Mouse (Mus musculus): ENCODE results near the gene Tlnrd1. TPM values are rescaled to one million over a fixed set of nuclear protein-coding genes. Genes with fewer than 3 reads are reported as not detected.

Gene Tlnrd1
- polyA plus RNA-seq, 1 experiment from 2014 or later, result 11.1 TPM

GRCm38 (mm10) chr7:83856353-83857207, 27.5 kb downstream of the Tlnrd1 start:
- H3K9ac ChIP-seq (replicated peaks; ENCODE audit: low read length), result no peak overlapping the region
- no peak for DNase-seq
- 0 out of 2 replicates have a peak, but pooled peaks cover 3% of the 10 kb centered on the region for H3K4me1 ChIP-seq (ENCODE audit: control insufficient read depth, insufficient read depth, low read length)
- H3K27me3 ChIP-seq (ENCODE audit: control insufficient read depth, insufficient read depth, low read length), result no peaks in the 10 kb centered on the region
- ATAC-seq (ENCODE audit: low FRiP score, low TSS enrichment), result no peak
- no peaks in the 10 kb centered on the region for H3K9me3 ChIP-seq (ENCODE audit: control insufficient read depth, low read length)
- H3K4me2 ChIP-seq (ENCODE audit: low read length), result no peak overlapping the region
- H3K27ac ChIP-seq (replicated peaks; ENCODE audit: low read depth, low read length), result no peak overlapping the region
- H3K4me3 ChIP-seq (replicated peaks; ENCODE audit: low read depth, low read length), result no peak overlapping the region
- 84% methylated on average over 9 of the region's 9 CpGs for WGBS
- H3K36me3 ChIP-seq (ENCODE audit: control insufficient read depth, insufficient read depth, low read length), result no peaks in the 10 kb centered on the region

DNA sequence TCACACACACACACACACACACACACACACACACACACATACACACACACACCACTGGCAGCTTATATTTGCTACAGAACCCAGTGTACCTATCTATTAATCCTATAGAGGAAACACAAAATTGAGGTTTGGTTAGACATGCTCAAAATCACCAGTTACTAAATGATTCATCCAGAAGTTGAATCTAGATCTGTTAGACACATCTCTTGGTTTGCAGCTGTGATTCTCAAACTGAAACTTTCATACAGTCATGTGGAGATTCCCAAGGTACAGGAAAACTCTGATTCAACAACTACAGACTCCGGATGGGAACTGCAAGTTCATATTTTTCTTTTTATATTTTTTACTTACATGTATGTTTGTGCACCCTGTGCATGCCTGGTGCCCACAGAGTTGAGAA, 28.9 kb downstream of the Tlnrd1 start:
- Histone ChIP-seq H3K9me3 (ENCODE audit: control insufficient read depth, low read length) (no peaks in the 10 kb centered on the region), H3K4me1 (ENCODE audit: control insufficient read depth, insufficient read depth, low read length) (0 out of 2 replicates have a peak, but pooled peaks cover 3% of the 10 kb centered on the region), H3K27me3 (ENCODE audit: control insufficient read depth, insufficient read depth, low read length) (no peaks in the 10 kb centered on the region), H3K4me3 (replicated peaks; ENCODE audit: low read depth, low read length) (no peak overlapping the region), H3K9ac (replicated peaks; ENCODE audit: low read length) (no peak overlapping the region), H3K36me3 (ENCODE audit: control insufficient read depth, insufficient read depth, low read length) (no peaks in the 10 kb centered on the region), H3K4me2 (ENCODE audit: low read length) (no peak overlapping the region), H3K27ac (replicated peaks; ENCODE audit: low read depth, low read length) (no peak overlapping the region)
- no peak for ATAC-seq (ENCODE audit: low FRiP score, low TSS enrichment)
- DNase-seq, result no peak
- 96% methylated on average over 1 of the region's 1 CpGs for WGBS

DNA sequence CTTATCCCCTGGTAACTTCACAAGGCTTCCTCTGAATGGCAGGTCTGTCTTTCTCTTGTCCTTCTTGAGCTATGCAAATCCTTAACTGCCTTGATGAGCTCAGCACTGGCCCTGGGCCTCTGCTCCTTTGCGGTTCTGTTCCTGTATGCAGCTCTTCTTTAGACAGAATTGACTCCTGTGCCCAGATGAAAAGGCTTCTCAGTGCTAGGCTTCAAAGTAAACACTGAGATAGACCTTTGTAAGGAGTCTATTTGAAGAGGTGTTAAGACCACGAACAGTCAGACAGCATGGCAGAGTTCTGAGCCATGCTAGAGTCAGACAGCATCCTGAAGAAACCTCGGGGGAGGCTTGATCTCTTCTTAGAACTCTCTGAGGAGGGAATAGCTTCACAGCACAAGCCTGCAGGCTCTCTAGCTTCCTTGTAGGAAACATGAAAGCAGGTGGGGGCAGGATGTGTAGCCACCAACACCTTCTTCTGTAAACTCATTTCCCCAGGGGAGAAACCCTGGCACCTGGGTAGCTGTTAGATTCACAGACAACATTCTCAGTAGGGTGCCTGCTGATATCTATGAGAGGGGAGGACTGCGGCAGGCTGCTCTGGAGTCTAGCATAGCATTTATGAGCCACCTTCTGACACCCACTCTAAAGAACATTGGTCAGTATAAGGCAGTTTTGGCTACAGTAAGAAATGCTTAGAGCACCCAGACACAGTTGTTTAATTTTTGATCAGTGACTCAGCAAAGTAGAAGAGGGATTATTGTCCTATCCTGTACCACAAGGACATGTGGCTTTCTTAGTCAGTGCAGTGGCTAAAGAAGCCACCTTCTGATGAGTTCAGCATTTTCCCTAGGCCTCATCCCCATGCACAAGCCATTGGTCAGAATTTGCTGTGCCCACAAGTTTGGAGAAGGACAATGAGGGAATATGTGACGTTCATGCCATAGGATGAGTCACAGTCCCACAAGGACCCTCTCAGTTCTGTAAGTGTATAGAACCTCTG, 31.4 kb downstream of the Tlnrd1 start:
- peak; percentile 11 for DNase-seq
- no peak overlapping the region for H3K27ac ChIP-seq (replicated peaks; ENCODE audit: low read depth, low read length)
- WGBS, result 35% methylated on average over 5 of the region's 5 CpGs

GRCm38 (mm10) chr7:83851569-83852380, 32.3 kb downstream of the Tlnrd1 start:
- H3K9ac ChIP-seq (replicated peaks; ENCODE audit: low read length), result no peak overlapping the region
- no peak overlapping the region for H3K4me2 ChIP-seq (ENCODE audit: low read length)
- H3K36me3 ChIP-seq (ENCODE audit: control insufficient read depth, insufficient read depth, low read length), result no peaks in the 10 kb centered on the region
- H3K27ac ChIP-seq (replicated peaks; ENCODE audit: low read depth, low read length), result no peak overlapping the region
- ATAC-seq (ENCODE audit: low FRiP score, low TSS enrichment) (no peak), DNase-seq (no peak)
- no peak overlapping the region for H3K4me3 ChIP-seq (replicated peaks; ENCODE audit: low read depth, low read length)
- H3K4me1 ChIP-seq (ENCODE audit: control insufficient read depth, insufficient read depth, low read length), result 0 out of 2 replicates have a peak, but pooled peaks cover 3% of the 10 kb centered on the region
- H3K27me3 ChIP-seq (ENCODE audit: control insufficient read depth, insufficient read depth, low read length), result no peaks in the 10 kb centered on the region
- WGBS, result 48% methylated on average over 5 of the region's 5 CpGs
- no peaks in the 10 kb centered on the region for H3K9me3 ChIP-seq (ENCODE audit: control insufficient read depth, low read length)

More for the DNA sequence above, 31.4 kb downstream of the Tlnrd1 start:
- no peaks in the 10 kb centered on the region for H3K27me3 ChIP-seq (ENCODE audit: control insufficient read depth, insufficient read depth, low read length)
- H3K9me3 ChIP-seq (ENCODE audit: control insufficient read depth, low read length), result no peaks in the 10 kb centered on the region
- no peak overlapping the region for H3K4me3 ChIP-seq (replicated peaks; ENCODE audit: low read depth, low read length)
- no peaks in the 10 kb centered on the region for H3K36me3 ChIP-seq (ENCODE audit: control insufficient read depth, insufficient read depth, low read length)
- ATAC-seq (ENCODE audit: low FRiP score, low TSS enrichment), result no peak
- H3K4me1 ChIP-seq (ENCODE audit: control insufficient read depth, insufficient read depth, low read length), result 0 out of 2 replicates have a peak, but pooled peaks cover 3% of the 10 kb centered on the region
- no peak overlapping the region for H3K4me2 ChIP-seq (ENCODE audit: low read length)
- H3K9ac ChIP-seq (replicated peaks; ENCODE audit: low read length), result no peak overlapping the region

DNA sequence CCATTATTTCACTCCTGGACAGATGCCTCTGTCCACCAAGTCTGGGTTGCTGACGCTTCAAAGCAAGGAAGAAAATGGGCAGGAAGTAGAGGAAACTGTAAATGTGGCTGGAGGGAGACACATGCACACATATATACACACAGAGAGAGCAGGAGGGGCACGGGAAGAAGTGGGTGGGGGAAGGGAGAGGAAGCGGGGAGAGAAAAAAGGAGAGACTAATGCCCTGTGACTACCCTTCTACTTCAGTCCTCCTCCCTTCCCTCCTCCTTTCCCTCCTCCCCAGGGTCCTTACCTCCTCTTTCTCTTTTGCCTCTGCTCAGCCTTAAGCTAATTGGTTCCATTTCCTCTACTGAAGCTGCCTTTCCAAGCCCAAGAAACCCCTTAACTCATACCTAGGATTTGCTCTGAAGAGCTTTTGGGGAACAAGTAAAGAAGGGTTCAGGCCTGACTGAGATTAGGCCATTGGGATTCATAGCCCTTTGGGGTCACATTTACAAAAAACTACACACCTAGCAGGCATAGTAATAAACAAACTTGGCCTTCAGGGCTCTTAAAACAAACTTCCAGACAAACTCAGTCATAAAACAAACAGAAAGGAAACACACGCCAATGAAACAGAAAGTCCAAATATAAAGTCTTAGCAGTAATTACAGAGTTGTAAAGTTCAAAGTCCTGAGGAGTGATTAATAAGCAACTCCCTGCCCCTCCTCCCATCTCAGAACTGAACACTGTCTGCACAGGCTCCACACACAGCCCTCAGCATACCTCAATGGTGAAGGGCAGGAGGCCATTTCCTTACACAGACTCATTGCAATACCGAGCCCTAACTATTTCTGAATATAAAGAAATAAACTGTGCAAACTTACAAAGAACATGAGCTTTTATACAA, 36.7 kb downstream of the Tlnrd1 start:
- Histone ChIP-seq H3K27ac (replicated peaks; ENCODE audit: low read depth, low read length) (no peak overlapping the region), H3K9me3 (ENCODE audit: control insufficient read depth, low read length) (no peaks in the 10 kb centered on the region), H3K4me3 (replicated peaks; ENCODE audit: low read depth, low read length) (no peak overlapping the region), H3K4me1 (ENCODE audit: control insufficient read depth, insufficient read depth, low read length) (0 out of 2 replicates have a peak, but pooled peaks cover 3% of the 10 kb centered on the region), H3K9ac (replicated peaks; ENCODE audit: low read length) (no peak overlapping the region), H3K27me3 (ENCODE audit: control insufficient read depth, insufficient read depth, low read length) (no peaks in the 10 kb centered on the region), H3K4me2 (ENCODE audit: low read length) (no peak overlapping the region), H3K36me3 (ENCODE audit: control insufficient read depth, insufficient read depth, low read length) (no peaks in the 10 kb centered on the region)
- DNase-seq, result no peak
- 76% methylated on average over 5 of the region's 5 CpGs for WGBS
- no peak for ATAC-seq (ENCODE audit: low FRiP score, low TSS enrichment)

DNA sequence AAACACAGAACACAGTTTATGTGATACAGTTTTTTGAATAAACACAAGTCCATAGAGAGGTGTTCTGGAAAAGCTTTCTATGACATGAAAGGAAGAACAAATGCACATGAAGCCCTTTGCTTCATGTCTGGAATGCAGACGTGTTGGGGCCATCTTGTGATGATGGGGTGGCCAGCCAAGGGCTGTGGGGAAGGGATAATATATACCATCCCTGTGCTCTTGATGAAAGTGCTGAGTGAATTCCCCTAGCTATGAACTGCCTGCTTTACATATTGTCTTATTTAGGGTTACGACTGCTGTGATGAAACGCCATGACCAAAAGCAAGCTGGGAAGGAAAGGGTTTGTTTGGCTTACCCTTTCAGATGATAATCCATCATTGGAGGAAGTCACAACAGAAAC, 39.3 kb downstream of the Tlnrd1 start:
- DNase-seq (no peak), ATAC-seq (ENCODE audit: low FRiP score, low TSS enrichment) (no peak)
- Histone ChIP-seq H3K4me2 (ENCODE audit: low read length) (no peak overlapping the region), H3K36me3 (ENCODE audit: control insufficient read depth, insufficient read depth, low read length) (no peaks in the 10 kb centered on the region), H3K4me1 (ENCODE audit: control insufficient read depth, insufficient read depth, low read length) (no peaks in the 10 kb centered on the region), H3K27ac (replicated peaks; ENCODE audit: low read depth, low read length) (no peak overlapping the region), H3K27me3 (ENCODE audit: control insufficient read depth, insufficient read depth, low read length) (no peaks in the 10 kb centered on the region), H3K9ac (replicated peaks; ENCODE audit: low read length) (no peak overlapping the region), H3K9me3 (ENCODE audit: control insufficient read depth, low read length) (no peaks in the 10 kb centered on the region), H3K4me3 (replicated peaks; ENCODE audit: low read depth, low read length) (no peak overlapping the region)
- 88% methylated on average over 3 of the region's 3 CpGs for WGBS

GRCm38 (mm10) chr7:83842486-83843259, 41.4 kb downstream of the Tlnrd1 start:
- Histone ChIP-seq H3K9ac (replicated peaks; ENCODE audit: low read length) (no peak overlapping the region), H3K4me3 (replicated peaks; ENCODE audit: low read depth, low read length) (no peak overlapping the region), H3K4me1 (ENCODE audit: control insufficient read depth, insufficient read depth, low read length) (no peaks in the 10 kb centered on the region), H3K9me3 (ENCODE audit: control insufficient read depth, low read length) (no peaks in the 10 kb centered on the region), H3K36me3 (ENCODE audit: control insufficient read depth, insufficient read depth, low read length) (no peaks in the 10 kb centered on the region), H3K27ac (replicated peaks; ENCODE audit: low read depth, low read length) (no peak overlapping the region), H3K27me3 (ENCODE audit: control insufficient read depth, insufficient read depth, low read length) (no peaks in the 10 kb centered on the region), H3K4me2 (ENCODE audit: low read length) (no peak overlapping the region)
- DNase-seq (no peak), ATAC-seq (ENCODE audit: low FRiP score, low TSS enrichment) (no peak)
- 47% methylated on average over 6 of the region's 6 CpGs for WGBS

All from midbrain, embryonic 14.5 days (tissue).